Mouse (Mus musculus) ES-Bruce4 (cell line): ENCODE data around the gene Tspan9.

ENCODE experiments used
- CTCF ChIP-seq: IDR thresholded peaks from one replicate; pipeline ENCODE4 v1.8.1; 2011; ENCODE audit warnings: low read depth, low read length
- EP300 ChIP-seq: IDR thresholded peaks from 2 replicates; pipeline ENCODE4 v1.6.1; 2011; ENCODE audit warnings: low read depth, low read length; ENCODE audit not compliant: insufficient read depth
- POLR2A ChIP-seq: IDR thresholded peaks from one replicate; pipeline ENCODE4 v1.8.1; 2011; ENCODE audit warnings: low read length; ENCODE audit not compliant: insufficient read depth

DNA sequence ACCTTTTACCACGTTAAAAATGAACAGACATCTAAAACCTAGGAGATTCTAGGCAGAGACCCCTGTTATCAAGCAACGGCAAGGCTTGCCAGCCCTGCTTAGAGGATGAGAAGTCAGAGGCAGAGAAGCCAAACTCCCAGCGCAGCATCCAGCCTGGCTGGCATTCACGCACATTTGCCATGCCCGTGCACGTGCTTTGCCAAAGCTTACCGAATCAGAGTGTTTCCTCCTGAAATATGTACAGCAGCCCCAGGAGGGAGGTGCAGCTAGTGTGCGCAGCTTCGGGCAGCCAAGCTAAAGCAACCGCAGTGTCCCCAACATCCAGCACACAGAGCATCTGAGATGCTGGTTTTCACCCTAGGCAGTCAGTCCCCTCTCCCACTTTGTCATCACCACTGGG, 48.3 kb downstream of the Tspan9 start:
- TF ChIP-seq CTCF (no peak), EP300 (no peak), POLR2A (no peak)
